ENCODE assay signal across 22 mouse cellular contexts in genomic region chr17:49013876-49014600, GRCm38 (mm10).
DNase-seq lines count a peak whose midpoint lies in the region; ATAC-seq lines count a peak whose summit lies in the region.
"Had no signal": no experiment of that assay in that cellular context is flagged by ENCODE, and none has a peak within 500 bp of the region (broad histone marks: within the 10 kb centered on the region; RNA-seq: fewer than 3 reads in every experiment).

No protein-coding gene starts in this region.

- WGBS in hindbrain, embryonic 12.5 days, result 77% methylated on average over 7 of the region's 7 CpGs
- WGBS in liver, embryonic 11.5 days, result 71% methylated on average over 7 of the region's 7 CpGs

- H3K36me3 ChIP-seq in hindbrain, embryonic 12.5 days, result no peaks in the 10 kb centered on the region
- no peaks in the 10 kb centered on the region for H3K36me3 ChIP-seq in liver, embryonic 11.5 days (ENCODE audit: control insufficient read depth, insufficient read depth, low read length)
- H3K36me3 ChIP-seq: forebrain, embryonic 10.5 days; kidney, embryonic 15.5 days; limb, embryonic 13.5 days; liver, embryonic 15.5 days; midbrain, embryonic 13.5 days; neural tube, embryonic 12.5 days had no signal

- peak; percentile 33 for DNase-seq in left cerebral cortex, adult 11 months (ENCODE audit: low spot score)
- no peak for DNase-seq in left cerebral cortex, postnatal 4 days
- peak; percentile 58 for DNase-seq in ES-CJ7 (ENCODE audit: low read depth, low spot score)
- DNase-seq in brain, adult 2 months (ENCODE audit: low read depth, low spot score), result peak; percentile 84
- DNase-seq in left cerebral cortex, postnatal 14 days (ENCODE audit: low spot score in 2 of 2), result peak; percentile 49 to 70
- no peak for DNase-seq in liver, embryonic 11.5 days (ENCODE audit: low spot score)
- DNase-seq: adrenal gland, postnatal 14 days; cerebellum, adult 18-20 months; cerebellum, postnatal 36 days; gastrocnemius, postnatal 36 days; kidney, postnatal 4 days; thymus, postnatal 36 days had no signal

- intact Hi-C loops in left cerebral cortex, postnatal 4 days (cut with DNase I), result no loop called here
- intact Hi-C loops in left cerebral cortex, postnatal 14 days (cut with DNase I), result no loop called here

- no peak overlapping the region for H3K9ac ChIP-seq in hindbrain, embryonic 12.5 days
- no peak overlapping the region for H3K9ac ChIP-seq in liver, embryonic 11.5 days (ENCODE audit: low read depth, low read length)
- H3K9ac ChIP-seq: kidney, embryonic 15.5 days; limb, embryonic 13.5 days; liver, embryonic 15.5 days; midbrain, embryonic 13.5 days; neural tube, embryonic 12.5 days had no signal

- H3K4me2 ChIP-seq in hindbrain, embryonic 12.5 days (replicated peaks), result no peak overlapping the region
- no peak overlapping the region for H3K4me2 ChIP-seq in liver, embryonic 11.5 days
- H3K4me2 ChIP-seq: kidney, embryonic 15.5 days; limb, embryonic 13.5 days; liver, embryonic 15.5 days; midbrain, embryonic 13.5 days; neural tube, embryonic 12.5 days had no signal

- no peaks in the 10 kb centered on the region for H3K9me3 ChIP-seq in hindbrain, embryonic 12.5 days (replicated peaks)
- no peaks in the 10 kb centered on the region for H3K9me3 ChIP-seq in liver, embryonic 11.5 days (ENCODE audit: control insufficient read depth, low read length)
- H3K9me3 ChIP-seq: forebrain, embryonic 10.5 days; kidney, embryonic 15.5 days; limb, embryonic 13.5 days; liver, embryonic 15.5 days; midbrain, embryonic 13.5 days; neural tube, embryonic 12.5 days had no signal

- H3K4me1 ChIP-seq in hindbrain, embryonic 12.5 days, result peaks cover 7% of the 10 kb centered on the region
- H3K4me1 ChIP-seq in liver, embryonic 11.5 days (replicated peaks; ENCODE audit: control insufficient read depth, insufficient read depth, low read length), result no peaks in the 10 kb centered on the region
- H3K4me1 ChIP-seq: liver, embryonic 15.5 days had no signal

- ATAC-seq in hindbrain, embryonic 12.5 days (ENCODE audit: low FRiP score), result no peak
- ATAC-seq in liver, embryonic 11.5 days (replicated peaks; ENCODE audit: low FRiP score), result no peak
- ATAC-seq: activated CD4-positive, CD25-positive, alpha-beta regulatory T cell, adult 4 months; hindbrain, postnatal 0 days; intestine, postnatal 0 days; midbrain, embryonic 13.5 days had no signal

- no peak overlapping the region for H3K4me3 ChIP-seq in hindbrain, embryonic 12.5 days
- no peak overlapping the region for H3K4me3 ChIP-seq in liver, embryonic 11.5 days (ENCODE audit: low read depth, low read length)
- H3K4me3 ChIP-seq: forebrain, embryonic 10.5 days; kidney, embryonic 15.5 days; limb, embryonic 13.5 days; liver, embryonic 15.5 days; midbrain, embryonic 13.5 days; neural tube, embryonic 12.5 days had no signal

- H3K27me3 ChIP-seq in hindbrain, embryonic 12.5 days, result no peaks in the 10 kb centered on the region
- H3K27me3 ChIP-seq in liver, embryonic 11.5 days (replicated peaks; ENCODE audit: control insufficient read depth, insufficient read depth, low read length), result no peaks in the 10 kb centered on the region
- H3K27me3 ChIP-seq: kidney, embryonic 15.5 days; limb, embryonic 13.5 days; liver, embryonic 15.5 days; midbrain, embryonic 13.5 days; neural tube, embryonic 12.5 days had no signal

- no peak overlapping the region for H3K27ac ChIP-seq in hindbrain, embryonic 12.5 days
- H3K27ac ChIP-seq in liver, embryonic 11.5 days (ENCODE audit: low read depth, low read length), result no peak overlapping the region
- H3K27ac ChIP-seq: forebrain, embryonic 10.5 days; hindbrain, postnatal 0 days; kidney, embryonic 15.5 days; limb, embryonic 13.5 days; liver, embryonic 15.5 days; midbrain, embryonic 13.5 days; neural tube, embryonic 12.5 days had no signal

Comparison
In these comparisons a context has a peak if more than half of its experiments do, and no peak if none do; other contexts are left out.
1. DNase-seq: peak in left cerebral cortex, adult 11 months (single experiment), ES-CJ7 (single experiment), brain, adult 2 months (single experiment) and left cerebral cortex, postnatal 14 days (2 of 2); none in left cerebral cortex, postnatal 4 days (single experiment) and liver, embryonic 11.5 days (single experiment).